Mouse (Mus musculus) embryonic fibroblast, embryonic 13.5 days (primary cell): ENCODE measurements at regions not wholly inside any gene's neighbourhood (a gene's known extent, or its start where the extent isn't known, plus 50 kb on each side); places are given as distances from the start of the nearest gene placed in this dataset.

ENCODE experiments used
- H3K27ac ChIP-seq: 2 replicates; pipeline ENCODE4 v1.5.1; 2012; ENCODE audit warnings: low read length, control low read depth, inconsistent platforms; ENCODE audit not compliant: insufficient read depth
- H3K4me1 ChIP-seq: 2 replicates; pipeline ENCODE4 v1.6.1; 2011; ENCODE audit warnings: low read length; ENCODE audit not compliant: control insufficient read depth, insufficient read depth
- H3K4me3 ChIP-seq: 2 replicates; pipeline ENCODE4 v1.5.1; 2011; ENCODE audit warnings: mild to moderate bottlenecking, control low read depth, low read length; ENCODE audit not compliant: insufficient read depth
- CTCF ChIP-seq: IDR thresholded peaks from 2 replicates; pipeline ENCODE4 v1.5.1; 2011; ENCODE audit warnings: mild to moderate bottlenecking, control low read depth, low read length, moderate library complexity, borderline replicate concordance; ENCODE audit not compliant: insufficient read depth
- POLR2A ChIP-seq: IDR thresholded peaks from 2 replicates; pipeline ENCODE4 v1.6.1; 2011; ENCODE audit warnings: low read depth, mild to moderate bottlenecking, control low read depth, low read length, moderate library complexity

GRCm38 (mm10) chr15:62778899-62779298 lies 1066.1 kb downstream of the Gsdmc2 start:
- TF ChIP-seq CTCF (no peak), POLR2A (no peak)
- no peaks in the 10 kb centered on the region for H3K4me1 ChIP-seq

DNA sequence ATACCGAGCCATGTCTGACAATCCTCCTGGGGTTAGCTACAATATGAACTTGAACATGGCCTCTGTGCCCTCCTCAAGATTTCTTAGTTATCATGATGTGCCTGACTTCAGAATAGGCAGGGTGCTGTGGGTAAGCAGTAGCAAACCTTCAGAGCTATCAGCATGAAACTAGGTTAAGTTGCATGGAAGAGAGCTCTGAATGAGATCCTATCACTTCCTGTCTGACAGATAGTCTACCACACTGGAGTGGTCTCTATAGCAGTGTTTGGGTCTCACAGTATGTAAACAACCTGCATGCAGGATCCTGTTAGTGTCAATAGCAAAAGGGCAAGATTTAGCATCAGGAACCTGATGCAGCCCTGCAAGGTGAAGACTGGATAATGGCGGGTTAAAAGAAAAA lies 1092.3 kb downstream of the Gsdmc2 start:
- Histone ChIP-seq H3K4me3 (no peak overlapping the region), H3K27ac (no peak overlapping the region), H3K4me1 (no peaks in the 10 kb centered on the region)
- TF ChIP-seq POLR2A: no peak
- TF ChIP-seq CTCF: no peak

More at GRCm38 (mm10) chr15:62778899-62779298, 1066.1 kb downstream of the Gsdmc2 start:
- Histone ChIP-seq H3K27ac (no peak overlapping the region), H3K4me3 (no peak overlapping the region)

DNA sequence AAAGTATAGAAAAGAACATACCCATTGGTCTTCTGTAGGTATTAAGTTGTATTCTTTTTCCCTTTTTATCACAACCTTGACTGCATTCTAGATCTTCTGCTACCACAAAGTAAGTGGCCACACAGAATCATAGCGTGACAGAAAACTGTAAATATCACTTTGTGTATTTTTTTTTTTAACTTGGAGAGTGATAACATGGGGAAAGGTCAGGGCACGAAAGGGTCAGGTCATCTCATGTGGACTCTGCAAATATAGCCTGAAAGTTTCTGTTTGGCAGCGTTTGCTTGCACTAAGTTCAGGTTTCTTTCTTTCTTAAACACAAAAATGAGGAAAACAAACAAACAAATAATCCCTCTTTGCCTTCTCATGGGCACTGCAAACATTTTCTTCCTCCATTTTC lies 1101.1 kb downstream of the Gsdmc2 start:
- no peaks in the 10 kb centered on the region for H3K4me1 ChIP-seq
- no peak overlapping the region for H3K27ac ChIP-seq
- H3K4me3 ChIP-seq: no peak overlapping the region
- TF ChIP-seq CTCF: no peak
- TF ChIP-seq POLR2A: no peak

GRCm38 (mm10) chr15:62740746-62741145 lies 1104.2 kb downstream of the Gsdmc2 start:
- no peak overlapping the region for H3K27ac ChIP-seq
- no peak for TF ChIP-seq POLR2A
- no peak for TF ChIP-seq CTCF
- no peak overlapping the region for H3K4me3 ChIP-seq
- H3K4me1 ChIP-seq: no peaks in the 10 kb centered on the region

DNA sequence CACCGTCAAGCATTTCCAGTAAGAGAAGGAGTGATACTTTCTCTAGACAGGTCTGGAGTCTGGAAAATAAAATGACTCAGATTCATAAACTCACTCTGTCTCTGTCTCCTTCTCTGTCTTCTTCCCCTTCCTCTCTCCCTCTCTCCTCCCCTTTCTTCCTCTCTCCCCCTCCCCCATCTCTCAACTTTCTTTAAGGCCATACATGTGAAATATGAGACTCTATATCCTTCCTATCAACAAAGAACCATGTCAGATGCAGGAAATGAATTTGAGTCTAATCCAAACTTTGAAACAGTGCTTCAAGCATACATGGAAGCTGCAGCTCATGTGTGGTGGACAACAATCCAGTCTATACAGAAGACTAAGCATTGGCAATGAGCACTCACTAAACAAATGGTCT lies 1109.6 kb downstream of the Gsdmc2 start:
- peak overlapping the region; percentile 24; the same call in 1 of the 2 replicates for H3K27ac ChIP-seq
- no peak overlapping the region for H3K4me3 ChIP-seq
- TF ChIP-seq POLR2A: no peak
- TF ChIP-seq CTCF: no peak
- H3K4me1 ChIP-seq: no peaks in the 10 kb centered on the region; the same call in 1 of the 2 replicates

- no peak for TF ChIP-seq POLR2A
- TF ChIP-seq CTCF: no peak
- Histone ChIP-seq H3K4me3 (no peak overlapping the region), H3K4me1 (no peaks in the 10 kb centered on the region; the same call in 1 of the 2 replicates), H3K27ac (peak overlapping the region; percentile 24; the same call in 1 of the 2 replicates)
Observed at GRCm38 (mm10) chr15:62734900-62735299, 1110.1 kb downstream of the Gsdmc2 start.

GRCm38 (mm10) chr15:62730524-62730923 lies 1114.5 kb downstream of the Gsdmc2 start:
- H3K27ac ChIP-seq: no peak overlapping the region
- TF ChIP-seq CTCF: no peak
- TF ChIP-seq POLR2A: no peak
- no peak overlapping the region for H3K4me3 ChIP-seq
- no peaks in the 10 kb centered on the region; the same call in 1 of the 2 replicates for H3K4me1 ChIP-seq

DNA sequence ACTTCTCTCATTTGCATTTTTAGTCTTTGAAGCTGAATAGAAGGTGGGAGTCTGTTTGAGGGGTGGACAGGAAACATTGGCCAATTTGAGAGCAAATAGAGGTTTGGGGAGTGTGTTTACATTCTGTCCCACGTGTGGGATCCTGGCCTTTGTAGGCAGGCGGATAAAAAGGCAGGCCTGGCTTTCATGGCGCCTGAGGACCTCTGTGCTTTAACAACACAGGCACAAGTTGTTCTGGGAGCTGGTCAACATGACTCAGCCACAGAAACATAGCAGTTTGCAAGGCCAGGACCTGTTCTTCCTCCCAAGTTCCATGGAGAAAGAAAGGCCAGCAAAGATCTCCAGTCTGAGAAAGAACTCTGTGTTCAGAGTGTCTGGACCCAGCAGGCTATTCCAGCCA lies 1130.7 kb downstream of the Gsdmc2 start:
- Histone ChIP-seq H3K4me3 (no peak overlapping the region), H3K27ac (no peak overlapping the region), H3K4me1 (no peaks in the 10 kb centered on the region)
- no peak for TF ChIP-seq POLR2A
- no peak for TF ChIP-seq CTCF

- Histone ChIP-seq H3K4me3 (no peak overlapping the region), H3K27ac (no peak overlapping the region), H3K4me1 (no peaks in the 10 kb centered on the region)
- TF ChIP-seq CTCF (no peak), POLR2A (no peak)
Observed at GRCm38 (mm10) chr15:62712543-62713131, 1132.3 kb downstream of the Gsdmc2 start.

GRCm38 (mm10) chr15:62712060-62712542 lies 1132.9 kb downstream of the Gsdmc2 start:
- Histone ChIP-seq H3K27ac (no peak overlapping the region), H3K4me3 (no peak overlapping the region), H3K4me1 (no peaks in the 10 kb centered on the region)
- TF ChIP-seq CTCF (no peak), POLR2A (no peak)

GRCm38 (mm10) chr15:62709546-62709945 lies 1135.4 kb downstream of the Gsdmc2 start:
- TF ChIP-seq POLR2A (no peak), CTCF (no peak)
- Histone ChIP-seq H3K4me1 (no peaks in the 10 kb centered on the region), H3K4me3 (no peak overlapping the region), H3K27ac (no peak overlapping the region)
